Mouse (Mus musculus) hindbrain, embryonic 10.5 days (tissue): Measurements from ENCODE around the gene Frmd3. TPM values are rescaled to one million over a fixed set of nuclear protein-coding genes. Genes with fewer than 3 reads are reported as not detected.
"Not testable (repeated sequence)": the region's sequence is repeated elsewhere in the genome, so short reads cannot be mapped to it uniquely, and the experiment has no call there.

Experiments used
- DNase-seq: peaks from one replicate; pipeline ENCODE4 v3.0.0-alpha.2; 2017; ENCODE audit warnings: low spot score
- H3K27ac ChIP-seq: fragments of 300-500 bp; sonication (generic); 2 replicates; pipeline ENCODE4 v1.5.1; 2016; ENCODE audit warnings: mild to moderate bottlenecking, moderate library complexity
- H3K27me3 ChIP-seq: fragments of 300-500 bp; sonication (generic); 2 replicates; pipeline ENCODE4 v1.6.1; 2016; ENCODE audit warnings: mild to moderate bottlenecking; ENCODE audit not compliant: poor library complexity, insufficient read depth, severe bottlenecking
- H3K36me3 ChIP-seq: fragments of 300-500 bp; sonication (generic); 2 replicates; pipeline ENCODE4 v1.6.1; 2016; ENCODE audit warnings: mild to moderate bottlenecking, moderate library complexity
- H3K4me1 ChIP-seq: fragments of 300-500 bp; sonication (generic); replicated peaks from 2 replicates; pipeline ENCODE4 v1.6.1; 2016; ENCODE audit warnings: mild to moderate bottlenecking
- H3K4me3 ChIP-seq: fragments of 300-500 bp; sonication (generic); 2 replicates; pipeline ENCODE4 v1.5.1; 2016; ENCODE audit warnings: mild to moderate bottlenecking, moderate library complexity
- H3K9me3 ChIP-seq: fragments of 300-500 bp; sonication (generic); 2 replicates; pipeline ENCODE4 v1.6.1; 2016; ENCODE audit warnings: mild to moderate bottlenecking, moderate library complexity
- WGBS: fragments of 180-500 bp; shearing (Covaris S2); methylation state at CpG from one replicate; pipeline ENCODE4 v1.1.7; 2016; 5-methylcytosine and 5-hydroxymethylcytosine counted together
- polyA plus RNA-seq: library from polyadenylated mRNA; unstranded; fragments of >200 nt; fragmentation: Nextera tagmentation; extraction: Ambion mirVana; gene quantifications from 2 replicates; pipeline ENCODE4 v1.2.1, GENCODE M21; 2016

Frmd3 gene
- polyA plus RNA-seq: 2.2 and 2.6 TPM in 2 replicates

- Histone ChIP-seq H3K4me3 (peak within 1 kb of the TSS; percentile 69), H3K27ac (peak within 1 kb of the TSS; percentile 89), H3K4me1 (peaks cover 13% of the 10 kb centered on the region; the same call in 1 of the 2 replicates), H3K36me3 (no peaks in the 10 kb centered on the region), H3K27me3 (peaks cover 28% of the 10 kb centered on the region), H3K9me3 (no peaks in the 10 kb centered on the region)
- peak; percentile 78 for DNase-seq
- WGBS: under 1% methylated on average over 56 of the region's 56 CpGs
These were observed at the start of gene Frmd3 for GRCm38 (mm10) chr4:74013211-74014047. Gene Frmd3, plus strand, starts transcription at chr4:74013442.

GRCm38 (mm10) chr4:73980454-73980853 lies 32.8 kb upstream of the Frmd3 start:
- WGBS: 85% methylated on average over 3 of the region's 3 CpGs
- no peaks in the 10 kb centered on the region for H3K27me3 ChIP-seq
- H3K27ac ChIP-seq: no peak overlapping the region
- no peak for DNase-seq
- no peaks in the 10 kb centered on the region for H3K9me3 ChIP-seq
- no peaks in the 10 kb centered on the region for H3K36me3 ChIP-seq
- no peak overlapping the region for H3K4me3 ChIP-seq
- no peaks in the 10 kb centered on the region for H3K4me1 ChIP-seq

GRCm38 (mm10) chr4:74012277-74012676 lies 965 bp upstream of the Frmd3 start:
- DNase-seq: no peak
- WGBS: 48% methylated on average over 3 of the region's 3 CpGs

GRCm38 (mm10) chr4:74012700-74013099 lies 542 bp upstream of the Frmd3 start:
- Histone ChIP-seq H3K27ac (peak overlapping the region; percentile 89; the same call in 1 of the 2 replicates), H3K27me3 (peaks cover 28% of the 10 kb centered on the region), H3K4me1 (peaks cover 13% of the 10 kb centered on the region; the same call in 1 of the 2 replicates), H3K36me3 (no peaks in the 10 kb centered on the region), H3K4me3 (peak overlapping the region; percentile 69), H3K9me3 (no peaks in the 10 kb centered on the region)
- no peak for DNase-seq
- 41% methylated on average over 4 of the region's 4 CpGs for WGBS

More at GRCm38 (mm10) chr4:74012277-74012676, 965 bp upstream of the Frmd3 start:
- peaks cover 28% of the 10 kb centered on the region for H3K27me3 ChIP-seq
- peaks cover 13% of the 10 kb centered on the region; the same call in 1 of the 2 replicates for H3K4me1 ChIP-seq
- no peak overlapping the region for H3K4me3 ChIP-seq
- no peaks in the 10 kb centered on the region for H3K9me3 ChIP-seq
- H3K27ac ChIP-seq: no peak overlapping the region
- H3K36me3 ChIP-seq: no peaks in the 10 kb centered on the region

- DNase-seq: peak; percentile 26
- Histone ChIP-seq H3K4me3 (peak overlapping the region; percentile 69), H3K4me1 (peaks cover 13% of the 10 kb centered on the region; the same call in 1 of the 2 replicates), H3K36me3 (no peaks in the 10 kb centered on the region), H3K27ac (peak overlapping the region; percentile 89), H3K9me3 (no peaks in the 10 kb centered on the region), H3K27me3 (peaks cover 28% of the 10 kb centered on the region)
- 6% methylated on average over 11 of the region's 11 CpGs for WGBS
These were observed 832 bp downstream of the Frmd3 start for GRCm38 (mm10) chr4:74014048-74014500.

- Histone ChIP-seq H3K27me3 (peaks cover 6% of the 10 kb centered on the region; the same call in 1 of the 2 replicates), H3K36me3 (no peaks in the 10 kb centered on the region), H3K27ac (no peak overlapping the region), H3K4me3 (no peak overlapping the region), H3K9me3 (no peaks in the 10 kb centered on the region), H3K4me1 (no peaks in the 10 kb centered on the region)
- WGBS: 78% methylated on average over 2 of the region's 2 CpGs
- DNase-seq: no peak
These were observed 6.8 kb downstream of the Frmd3 start for GRCm38 (mm10) chr4:74020084-74020483.

- Histone ChIP-seq H3K36me3 (no peaks in the 10 kb centered on the region), H3K27me3 (no peaks in the 10 kb centered on the region), H3K4me1 (no peaks in the 10 kb centered on the region), H3K9me3 (no peaks in the 10 kb centered on the region), H3K27ac (no peak overlapping the region), H3K4me3 (no peak overlapping the region)
- DNase-seq: no peak
These were observed 30.0 kb downstream of the Frmd3 start for GRCm38 (mm10) chr4:74043226-74043625.

- Histone ChIP-seq H3K4me3 (no peak overlapping the region), H3K9me3 (no peaks in the 10 kb centered on the region), H3K4me1 (no peaks in the 10 kb centered on the region), H3K36me3 (no peaks in the 10 kb centered on the region), H3K27ac (no peak overlapping the region), H3K27me3 (no peaks in the 10 kb centered on the region)
- 78% methylated on average over 1 of the region's 1 CpGs for WGBS
- no peak for DNase-seq
These were observed 38.5 kb downstream of the Frmd3 start for GRCm38 (mm10) chr4:74051692-74052091.

GRCm38 (mm10) chr4:74076727-74077126 lies 63.5 kb downstream of the Frmd3 start:
- H3K27ac ChIP-seq: no peak overlapping the region
- no peak for DNase-seq
- H3K36me3 ChIP-seq: no peaks in the 10 kb centered on the region
- H3K9me3 ChIP-seq: no peaks in the 10 kb centered on the region
- no peaks in the 10 kb centered on the region for H3K4me1 ChIP-seq
- 51% methylated on average over 2 of the region's 2 CpGs for WGBS
- no peaks in the 10 kb centered on the region for H3K27me3 ChIP-seq
- no peak overlapping the region for H3K4me3 ChIP-seq

- Histone ChIP-seq H3K36me3 (no peaks in the 10 kb centered on the region), H3K9me3 (no peaks in the 10 kb centered on the region), H3K27me3 (no peaks in the 10 kb centered on the region), H3K27ac (no peak overlapping the region), H3K4me3 (no peak overlapping the region), H3K4me1 (no peaks in the 10 kb centered on the region)
- 82% methylated on average over 3 of the region's 3 CpGs for WGBS
- DNase-seq: no peak
These were observed 97.6 kb downstream of the Frmd3 start for GRCm38 (mm10) chr4:74110816-74111215.

GRCm38 (mm10) chr4:74191528-74191927 lies 178.3 kb downstream of the Frmd3 start:
- no peaks in the 10 kb centered on the region for H3K27me3 ChIP-seq
- no peak overlapping the region for H3K4me3 ChIP-seq
- H3K27ac ChIP-seq: no peak overlapping the region

GRCm38 (mm10) chr4:74201281-74201811 lies 188.1 kb downstream of the Frmd3 start:
- no peaks in the 10 kb centered on the region for H3K4me1 ChIP-seq
- no peaks in the 10 kb centered on the region for H3K9me3 ChIP-seq
- H3K27me3 ChIP-seq: no peaks in the 10 kb centered on the region
- no peak for DNase-seq
- H3K4me3 ChIP-seq: no peak overlapping the region
- H3K27ac ChIP-seq: no peak overlapping the region
- H3K36me3 ChIP-seq: no peaks in the 10 kb centered on the region

More at GRCm38 (mm10) chr4:74191528-74191927, 178.3 kb downstream of the Frmd3 start:
- Histone ChIP-seq H3K4me1 (no peaks in the 10 kb centered on the region), H3K9me3 (peaks cover 3% of the 10 kb centered on the region; the same call in 1 of the 2 replicates), H3K36me3 (no peaks in the 10 kb centered on the region)
- no peak for DNase-seq

- not testable (repeated sequence) for H3K4me1 ChIP-seq, H3K9me3 ChIP-seq, H3K4me3 ChIP-seq, H3K36me3 ChIP-seq, H3K27ac ChIP-seq, DNase-seq, H3K27me3 ChIP-seq
- 90% methylated on average over 1 of the region's 1 CpGs for WGBS
These were observed 208.5 kb downstream of the Frmd3 start for GRCm38 (mm10) chr4:74221780-74222179.
